Mouse (Mus musculus) heart, postnatal 36 days (tissue): ENCODE data around the gene Tbc1d13. TPM values are rescaled to one million over a fixed set of nuclear protein-coding genes. Genes with fewer than 3 reads are reported as not detected.

Experiments used
- DNase-seq, 2 experiments: peaks; one replicate each; pipeline ENCODE4 v3.0.0; 2021 to 2022
- intact Hi-C: fragments of 180-260 bp; cut with DNase I; formaldehyde crosslinking; loops from one replicate; pipeline ENCODE4 v1.15.1; 2025
- total RNA-seq, 2 experiments: library from RNA; stranded (reverse); gene quantifications; 2 replicates each; pipeline ENCODE4 v1.2.3; 2021

Gene Tbc1d13
- total RNA-seq = 10 to 100 TPM; 17.5 to 18.0 TPM

GRCm38 (mm10) chr2:30133613-30134377 lies at the start of gene Tbc1d13:
Gene Tbc1d13 (plus strand): TSS chr2:30133746.
- peak; percentile 98 to 99 for DNase-seq
- intact Hi-C loops = no loop called here

- no peak for DNase-seq
- intact Hi-C loops = no loop called here
These were observed 49.4 kb upstream of the Tbc1d13 start for GRCm38 (mm10) chr2:30084113-30084512.

GRCm38 (mm10) chr2:30084632-30085031 lies 48.9 kb upstream of the Tbc1d13 start:
- DNase-seq = no peak
- intact Hi-C loops = no loop called here

- intact Hi-C loops = no loop called here
- no peak for DNase-seq
These were observed 46.2 kb upstream of the Tbc1d13 start for GRCm38 (mm10) chr2:30087310-30087709.

- intact Hi-C loops = no loop called here
- no peak for DNase-seq
These were observed 42.0 kb upstream of the Tbc1d13 start for GRCm38 (mm10) chr2:30091521-30091920.

- no peak for DNase-seq
These were observed 41.1 kb upstream of the Tbc1d13 start for GRCm38 (mm10) chr2:30092280-30092918.

GRCm38 (mm10) chr2:30093471-30094207 lies 39.9 kb upstream of the Tbc1d13 start, which contains the start of gene Zdhhc12:
Gene Zdhhc12 (minus strand): TSS chr2:30093648.
- intact Hi-C loops = loop anchor here (2.0 kb wide), 1 partner anchor 51 kb away; no protein-coding TSS in a partner anchor

More at GRCm38 (mm10) chr2:30092280-30092918, 41.1 kb upstream of the Tbc1d13 start:
- intact Hi-C loops = no loop called here

GRCm38 (mm10) chr2:30094208-30094588 lies 39.3 kb upstream of the Tbc1d13 start:
- DNase-seq = no peak
- intact Hi-C loops = loop anchor here (2.0 kb wide), 1 partner anchor 51 kb away; no protein-coding TSS in a partner anchor

More at GRCm38 (mm10) chr2:30093471-30094207, 39.9 kb upstream of the Tbc1d13 start, which contains the start of gene Zdhhc12:
- peak; percentile 86 to 89 for DNase-seq

GRCm38 (mm10) chr2:30095882-30096527 lies 37.5 kb upstream of the Tbc1d13 start:
- intact Hi-C loops = loop anchor here (1.0 to 2.0 kb wide), 2 partner anchors 19 to 53 kb away; partner anchors contain the start of gene Pkn3
- DNase-seq = peak; percentile 57 to 69

- intact Hi-C loops = no loop called here
- DNase-seq = no peak
These were observed 33.3 kb upstream of the Tbc1d13 start for GRCm38 (mm10) chr2:30100214-30100613.

- peak; percentile 32 to 57 for DNase-seq
- intact Hi-C loops = loop anchor here (2.0 kb wide), 1 partner anchor 52 kb away; no protein-coding TSS in a partner anchor
These were observed 27.2 kb upstream of the Tbc1d13 start for GRCm38 (mm10) chr2:30106364-30106763.

GRCm38 (mm10) chr2:30107646-30108045 lies 25.9 kb upstream of the Tbc1d13 start:
- DNase-seq = no peak
- intact Hi-C loops = loop anchor here (2.0 kb wide), 1 partner anchor 51 kb away; no protein-coding TSS in a partner anchor

- DNase-seq = no peak
- intact Hi-C loops = no loop called here
These were observed 25.3 kb upstream of the Tbc1d13 start for GRCm38 (mm10) chr2:30108260-30108659.

- no peak for DNase-seq
- intact Hi-C loops = no loop called here
These were observed 22.0 kb upstream of the Tbc1d13 start for GRCm38 (mm10) chr2:30111500-30111899.

GRCm38 (mm10) chr2:30112564-30112963 lies 21.0 kb upstream of the Tbc1d13 start:
- no peak for DNase-seq
- intact Hi-C loops = no loop called here

GRCm38 (mm10) chr2:30119641-30120051 lies 13.9 kb upstream of the Tbc1d13 start:
- intact Hi-C loops = no loop called here
- DNase-seq = no peak

- DNase-seq = no peak
- intact Hi-C loops = no loop called here
These were observed 13.3 kb upstream of the Tbc1d13 start for GRCm38 (mm10) chr2:30120269-30120668.

GRCm38 (mm10) chr2:30122766-30123165 lies 10.8 kb upstream of the Tbc1d13 start:
- intact Hi-C loops = no loop called here
- DNase-seq = no peak

GRCm38 (mm10) chr2:30123729-30124471 lies 9.6 kb upstream of the Tbc1d13 start:
- no peak for DNase-seq
- intact Hi-C loops = no loop called here
